Mouse (Mus musculus) liver, adult 2 months (tissue): ENCODE results near the gene Cwc25. TPM values are rescaled to one million over a fixed set of nuclear protein-coding genes. Genes with fewer than 3 reads are reported as not detected.

Source experiments
- DNase-seq: peaks from one replicate; pipeline ENCODE4 v3.0.0-alpha.2; 2011; ENCODE audit warnings: low read depth, low spot score; ENCODE audit errors: extremely low read depth
- H3K27ac ChIP-seq: fragments of 200-500 bp; replicated peaks from 2 replicates; pipeline ENCODE4 v1.5.1; 2012; ENCODE audit warnings: low read depth, mild to moderate bottlenecking, control low read depth, inconsistent platforms, low read length; ENCODE audit not compliant: insufficient read depth
- H3K27me3 ChIP-seq: fragments of 200-500 bp; 2 replicates; pipeline ENCODE4 v1.6.1; 2012; ENCODE audit warnings: mild to moderate bottlenecking, moderate library complexity, low read length, inconsistent platforms; ENCODE audit not compliant: control insufficient read depth, insufficient read depth
- H3K36me3 ChIP-seq: fragments of 200-500 bp; 2 replicates; pipeline ENCODE4 v1.6.1; 2012; ENCODE audit warnings: low read length, inconsistent platforms; ENCODE audit not compliant: control insufficient read depth, insufficient read depth
- H3K4me1 ChIP-seq: fragments of 200-500 bp; 2 replicates; pipeline ENCODE4 v1.6.1; 2011; ENCODE audit warnings: low read length; ENCODE audit not compliant: control insufficient read depth, insufficient read depth
- H3K4me3 ChIP-seq: fragments of 200-500 bp; 2 replicates; pipeline ENCODE4 v1.5.1; 2011; ENCODE audit warnings: low read depth, mild to moderate bottlenecking, control low read depth, low read length, moderate library complexity; ENCODE audit not compliant: insufficient read depth
- H3K79me2 ChIP-seq: fragments of 200-500 bp; 2 replicates; pipeline ENCODE4 v1.6.1; 2012; ENCODE audit warnings: inconsistent platforms, mild to moderate bottlenecking, low read length, moderate library complexity; ENCODE audit not compliant: control insufficient read depth, insufficient read depth
- H3K9ac ChIP-seq: fragments of 200-500 bp; 2 replicates; pipeline ENCODE4 v1.6.1; 2012; ENCODE audit warnings: low read depth, mild to moderate bottlenecking, control low read depth, inconsistent platforms, low read length
- CTCF ChIP-seq: fragments of 200-500 bp; IDR thresholded peaks from 2 replicates; pipeline ENCODE4 v1.5.1; 2011; ENCODE audit warnings: low read depth, low read length, control low read depth
- POLR2A ChIP-seq: fragments of 200-500 bp; IDR thresholded peaks from 2 replicates; pipeline ENCODE4 v1.6.1; 2011; ENCODE audit warnings: low read length, control low read depth; ENCODE audit not compliant: insufficient read depth; ENCODE audit errors: extremely low read depth
- whole genome bisulfite sequencing: fragments of 180-500 bp; shearing (Covaris S2); methylation state at CpG from one replicate; pipeline ENCODE4 v1.1.7; 2018; 5-methylcytosine and 5-hydroxymethylcytosine counted together
- polyA plus RNA-seq: library from polyadenylated mRNA; depleted of rRNA; stranded (reverse); fragments of >200 nt; gene quantifications from 2 replicates; pipeline ENCODE4 v1.2.3, GENCODE M21; 2012
- total RNA-seq: library from RNA; depleted of rRNA; stranded (reverse); fragments of >200 nt; gene quantifications from 2 replicates; pipeline ENCODE4 v1.2.3, GENCODE M21; 2014

Gene Cwc25
- total and polyA plus RNA-seq, 2 experiments, result 6.2 to 6.8 TPM

GRCm38 (mm10) chr11:97808093-97808492 is 41.7 kb upstream of the Cwc25 start:
- H3K4me3 ChIP-seq, result no peak overlapping the region
- TF ChIP-seq POLR2A (no peak), CTCF (no peak)
- H3K36me3 ChIP-seq, result peaks cover 3% of the 10 kb centered on the region; the same call in 1 of the 2 replicates
- peaks cover 67% of the 10 kb centered on the region for H3K4me1 ChIP-seq
- H3K27me3 ChIP-seq, result no peaks in the 10 kb centered on the region
- peak overlapping the region; percentile 67 for H3K27ac ChIP-seq
- H3K79me2 ChIP-seq, result peaks cover 28% of the 10 kb centered on the region; the same call in 1 of the 2 replicates
- H3K9ac ChIP-seq, result no peak overlapping the region
- peak; percentile 20 for DNase-seq
- 9% methylated on average over 2 of the region's 2 CpGs for WGBS

- Histone ChIP-seq H3K79me2 (peaks cover 26% of the 10 kb centered on the region; the same call in 1 of the 2 replicates), H3K4me3 (no peak overlapping the region), H3K9ac (no peak overlapping the region), H3K4me1 (peaks cover 63% of the 10 kb centered on the region), H3K27me3 (no peaks in the 10 kb centered on the region), H3K27ac (peak overlapping the region; percentile 67), H3K36me3 (peaks cover 3% of the 10 kb centered on the region; the same call in 1 of the 2 replicates)
- DNase-seq, result no peak
- TF ChIP-seq CTCF, result no peak
- TF ChIP-seq POLR2A, result no peak
- 23% methylated on average over 6 of the region's 6 CpGs for WGBS
These were observed 41.3 kb upstream of the Cwc25 start for GRCm38 (mm10) chr11:97807626-97808025.

GRCm38 (mm10) chr11:97806613-97806964 is 40.2 kb upstream of the Cwc25 start:
- Histone ChIP-seq H3K27ac (no peak overlapping the region), H3K4me3 (no peak overlapping the region), H3K27me3 (no peaks in the 10 kb centered on the region), H3K9ac (no peak overlapping the region), H3K36me3 (peaks cover 3% of the 10 kb centered on the region; the same call in 1 of the 2 replicates), H3K79me2 (peaks cover 23% of the 10 kb centered on the region; the same call in 1 of the 2 replicates), H3K4me1 (peaks cover 67% of the 10 kb centered on the region)
- no peak for DNase-seq
- TF ChIP-seq POLR2A (no peak), CTCF (no peak)
- WGBS, result 58% methylated on average over 7 of the region's 7 CpGs

GRCm38 (mm10) chr11:97805662-97806612 is 39.6 kb upstream of the Cwc25 start:
- H3K9ac ChIP-seq, result no peak overlapping the region
- H3K79me2 ChIP-seq, result peaks cover 23% of the 10 kb centered on the region; the same call in 1 of the 2 replicates
- no peak for TF ChIP-seq POLR2A
- TF ChIP-seq CTCF, result no peak
- DNase-seq, result no peak
- WGBS, result 44% methylated on average over 15 of the region's 15 CpGs
- H3K27me3 ChIP-seq, result no peaks in the 10 kb centered on the region
- H3K27ac ChIP-seq, result peak overlapping the region; percentile 26; the same call in 1 of the 2 replicates
- peaks cover 67% of the 10 kb centered on the region for H3K4me1 ChIP-seq
- H3K36me3 ChIP-seq, result peaks cover 3% of the 10 kb centered on the region; the same call in 1 of the 2 replicates
- H3K4me3 ChIP-seq, result no peak overlapping the region

DNA sequence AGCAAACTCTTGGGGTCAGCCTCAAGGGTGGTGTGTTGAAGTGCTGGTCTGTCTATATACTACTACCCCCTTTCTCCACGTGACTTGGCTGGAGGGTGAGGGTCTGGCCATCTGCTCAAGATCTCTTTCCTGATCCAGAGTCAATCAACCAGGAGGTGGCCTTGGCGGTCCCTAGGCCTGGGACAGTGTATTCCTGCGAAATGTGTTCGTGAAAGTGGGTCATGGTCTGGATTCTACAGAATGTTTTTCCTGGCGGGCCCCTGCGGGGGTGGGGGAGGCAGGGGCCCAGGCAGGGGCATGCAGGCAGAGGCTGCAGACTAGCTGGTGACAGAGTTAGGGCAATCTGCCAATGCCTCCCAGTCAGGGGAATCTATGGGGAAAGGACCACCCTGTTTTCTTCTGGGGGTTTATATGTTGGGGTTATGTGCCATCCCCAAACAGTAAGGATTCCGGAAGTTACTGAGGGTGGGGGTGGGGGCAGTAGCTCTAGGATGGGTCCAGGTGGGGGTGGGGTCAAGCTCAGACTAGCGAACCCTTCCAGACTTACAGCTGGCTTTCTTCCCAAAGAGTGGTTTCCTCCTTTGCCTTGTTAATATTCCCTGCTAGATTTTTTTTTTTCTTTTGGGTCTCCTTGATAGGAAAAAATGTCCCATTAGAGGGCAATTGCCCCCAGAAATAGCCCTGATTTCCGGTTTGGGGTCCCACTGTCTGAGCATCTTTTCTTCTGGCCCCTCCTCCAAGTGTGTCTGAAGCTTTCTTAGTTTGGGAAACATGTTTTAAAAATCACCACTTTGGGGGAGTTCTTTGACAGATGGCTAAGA is 38.7 kb upstream of the Cwc25 start:
- no peak for TF ChIP-seq POLR2A
- TF ChIP-seq CTCF, result no peak
- H3K9ac ChIP-seq, result no peak overlapping the region
- no peak overlapping the region; the same call in 1 of the 2 replicates for H3K27ac ChIP-seq
- H3K27me3 ChIP-seq, result no peaks in the 10 kb centered on the region
- H3K4me1 ChIP-seq, result peaks cover 61% of the 10 kb centered on the region
- H3K79me2 ChIP-seq, result peaks cover 23% of the 10 kb centered on the region; the same call in 1 of the 2 replicates
- 28% methylated on average over 9 of the region's 9 CpGs for WGBS
- no peak for DNase-seq
- no peak overlapping the region for H3K4me3 ChIP-seq
- peaks cover 3% of the 10 kb centered on the region; the same call in 1 of the 2 replicates for H3K36me3 ChIP-seq
